Mouse (Mus musculus): ENCODE measurements around the gene Usp36.

The Usp36 gene

GRCm38 (mm10) chr11:118222917-118223316, 67.1 kb downstream of the Usp36 start:
- DNase-seq (ENCODE audit: low read depth) = no peak

DNA sequence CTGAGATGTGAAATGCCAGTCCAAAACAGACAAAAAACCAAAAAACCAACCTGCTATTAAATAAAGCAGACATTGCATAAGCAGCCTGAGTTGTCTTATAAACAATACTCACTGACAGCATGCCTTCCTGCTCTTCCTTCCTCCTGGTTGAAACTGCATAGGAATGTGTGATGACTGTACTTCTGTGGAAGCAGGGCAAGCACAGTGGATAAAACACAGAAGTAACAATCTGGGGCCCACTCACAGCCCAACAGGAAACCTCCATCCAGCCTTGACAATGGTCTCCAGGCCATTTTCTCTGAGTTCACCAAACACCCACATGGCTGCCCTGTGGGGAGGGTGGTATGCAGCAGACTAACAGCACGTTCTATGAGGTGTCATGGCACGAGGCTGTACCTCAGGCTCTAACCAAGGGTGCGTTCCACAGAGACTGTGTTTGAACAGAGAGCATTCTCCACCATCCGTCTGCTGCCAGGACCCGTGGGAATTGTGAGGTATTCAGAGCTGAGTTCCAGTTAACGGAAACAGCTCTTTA, 67.6 kb downstream of the Usp36 start:
- peak; percentile 37 for DNase-seq (ENCODE audit: low read depth)

GRCm38 (mm10) chr11:118220561-118221262, 69.3 kb downstream of the Usp36 start:
- DNase-seq (ENCODE audit: low read depth) = peak; percentile 72

DNA sequence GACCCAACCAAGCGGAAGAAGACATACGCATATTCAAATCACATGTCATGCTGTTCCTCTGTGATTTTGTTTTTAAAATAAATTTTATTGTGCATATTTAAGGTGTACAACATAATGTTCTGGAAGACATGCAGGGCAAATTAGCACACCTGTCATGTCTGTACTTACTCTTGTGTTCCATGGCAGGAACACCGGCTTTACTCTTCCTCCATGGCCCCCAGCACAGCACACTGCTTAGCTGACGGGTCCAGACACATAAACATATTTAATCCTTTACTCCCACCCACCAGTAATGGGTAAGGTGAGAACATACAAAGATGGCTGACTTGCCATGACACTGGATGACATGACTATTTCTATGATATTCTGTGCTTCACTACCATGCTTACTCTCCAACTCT, 71.0 kb downstream of the Usp36 start:
- DNase-seq (ENCODE audit: low read depth) = no peak

- no peak for DNase-seq (ENCODE audit: low read depth)
Measured at GRCm38 (mm10) chr11:118216468-118216867, 73.6 kb downstream of the Usp36 start.

DNA sequence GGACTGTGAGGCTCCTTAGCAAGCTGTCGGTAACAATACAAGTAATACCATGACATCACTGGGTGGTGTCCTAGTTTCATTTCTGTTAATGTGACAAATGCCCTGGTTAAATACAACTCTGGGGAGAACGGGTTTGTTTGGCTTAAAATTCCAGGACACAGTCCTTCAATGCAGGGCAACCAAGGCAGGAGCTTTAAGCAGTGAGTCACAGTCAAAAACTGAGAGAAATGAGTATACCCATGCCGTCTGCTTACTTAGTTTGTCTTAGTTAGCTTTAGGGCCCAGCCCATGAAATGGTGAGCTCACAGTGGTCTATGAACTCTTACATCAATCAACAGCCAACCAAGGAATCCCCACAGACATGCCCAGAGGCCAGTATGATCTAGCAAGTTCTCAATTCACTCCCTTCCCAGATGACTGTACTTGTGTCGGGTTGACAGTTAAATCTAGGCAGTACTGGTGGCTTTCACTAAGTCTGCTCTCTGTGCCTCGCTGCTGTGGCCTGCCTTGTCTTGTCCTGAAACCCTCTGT, 74.1 kb downstream of the Usp36 start:
- no peak for DNase-seq (ENCODE audit: low read depth)

GRCm38 (mm10) chr11:118212636-118213112, 77.4 kb downstream of the Usp36 start:
- DNase-seq (ENCODE audit: low read depth) = peak; percentile 78

DNA sequence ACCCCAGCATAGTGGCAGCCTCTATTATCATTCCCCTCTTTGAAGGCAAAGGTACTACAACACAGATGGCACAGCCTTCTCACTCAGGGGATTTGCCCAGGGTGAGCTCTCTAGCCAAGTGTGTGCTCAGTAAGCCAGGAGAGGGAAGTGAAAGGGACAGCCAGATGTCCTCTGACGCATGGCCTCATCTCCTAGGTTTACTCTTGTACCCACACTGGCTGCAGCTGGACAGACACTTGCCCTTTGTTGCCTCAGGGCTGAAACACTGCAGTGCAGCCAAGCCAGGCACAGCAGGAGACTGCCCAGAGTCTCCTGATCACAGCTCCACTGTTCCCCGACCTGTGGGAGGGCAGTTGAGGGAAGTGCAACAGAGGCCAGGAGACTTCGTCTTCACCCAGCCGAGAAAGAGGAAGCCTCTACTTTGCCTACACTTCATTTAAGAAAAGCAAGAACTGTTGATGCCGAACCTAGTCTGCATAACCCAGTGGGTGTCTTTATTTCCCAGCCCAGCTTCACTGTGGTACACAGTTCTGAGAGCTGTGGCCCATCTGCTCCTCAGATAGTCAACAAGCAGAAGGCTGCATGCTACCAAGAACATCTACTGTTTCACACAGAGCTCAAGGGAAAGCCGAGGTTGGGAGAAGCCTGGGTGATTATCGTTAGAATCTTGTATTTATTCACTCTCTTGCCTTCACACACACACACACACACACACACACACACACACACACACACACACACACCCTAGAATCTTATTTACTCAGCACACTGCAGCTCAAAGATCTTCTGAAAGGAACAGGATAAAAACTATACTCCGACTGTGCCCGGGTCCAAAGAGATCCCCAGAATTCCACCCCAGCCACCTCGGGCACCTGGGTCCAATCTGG, 78.1 kb downstream of the Usp36 start:
- peak; percentile 40 for DNase-seq (ENCODE audit: low read depth)

DNA sequence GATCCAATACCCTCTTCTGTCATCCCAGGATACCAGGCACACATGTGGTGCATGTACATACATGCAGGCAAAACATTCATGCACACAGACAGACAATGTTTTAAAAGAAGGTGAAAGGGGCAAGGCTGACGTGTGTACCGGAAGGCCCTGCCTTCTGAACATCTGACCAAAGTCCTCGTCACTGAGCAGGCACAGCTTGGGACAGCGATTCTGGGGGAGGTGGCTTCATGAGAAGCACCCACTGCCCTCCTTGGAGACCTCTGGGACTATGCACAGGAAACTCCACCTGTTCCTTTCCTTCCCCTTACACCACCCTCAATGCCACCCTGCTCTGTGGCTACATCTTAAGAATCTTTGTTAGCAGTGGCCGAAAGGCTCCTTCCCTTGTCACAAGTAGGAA, 79.1 kb downstream of the Usp36 start:
- no peak for DNase-seq (ENCODE audit: low read depth)

GRCm38 (mm10) chr11:118210116-118210515, 79.9 kb downstream of the Usp36 start:
- DNase-seq (ENCODE audit: low read depth) = no peak

Measured in 416B (cell line).